Mouse (Mus musculus) cortical plate, adult 2 months (tissue): ENCODE measurements around the gene Plin5.

Experiments used
- CTCF ChIP-seq: fragments of 200-500 bp; IDR thresholded peaks from 2 replicates; pipeline ENCODE4 v1.5.1; 2011; ENCODE audit warnings: mild to moderate bottlenecking, control low read depth, low read length; ENCODE audit not compliant: insufficient read depth; ENCODE audit errors: extremely low read depth
- POLR2A ChIP-seq: fragments of 200-500 bp; IDR thresholded peaks from 2 replicates; pipeline ENCODE4 v1.6.1; 2011; ENCODE audit warnings: mild to moderate bottlenecking, low read length, control low read depth; ENCODE audit not compliant: insufficient read depth; ENCODE audit errors: extremely low read depth

DNA sequence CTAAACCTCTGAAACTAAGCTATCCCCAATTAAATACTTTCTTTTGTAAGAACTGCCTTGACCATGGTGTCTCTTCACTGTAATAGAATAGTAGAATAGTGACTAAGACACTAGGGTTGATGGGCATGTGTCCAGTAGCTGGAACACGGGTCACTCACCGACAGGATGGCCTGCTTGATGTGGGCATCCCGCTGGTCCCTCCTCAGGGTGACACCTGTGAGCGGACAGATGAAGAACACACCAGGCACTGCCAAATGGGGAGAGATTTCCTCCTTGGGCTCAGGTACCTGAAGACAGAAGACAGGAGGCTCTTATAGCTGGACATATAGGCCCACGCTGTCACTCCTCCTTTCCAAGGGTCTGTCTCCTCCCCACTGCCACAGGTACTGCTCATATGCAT, 45.2 kb downstream of the Plin5 start:
- TF ChIP-seq POLR2A (no peak), CTCF (no peak)
